Mouse (Mus musculus) heart, embryonic 16.5 days (tissue): ENCODE results near the gene Bpifb6. TPM values are rescaled to one million over a fixed set of nuclear protein-coding genes. Genes with fewer than 3 reads are reported as not detected.

ENCODE experiments used
- ATAC-seq: fragments of 200-750 bp; cut with Nextera tagmentation; replicated peaks from 2 replicates; pipeline ENCODE4 v1.8.0; 2017; ENCODE audit warnings: moderate number of reproducible peaks; ENCODE audit not compliant: insufficient read depth, low FRiP score; ENCODE audit errors: extremely low read depth
- H3K27ac ChIP-seq: fragments of 300-500 bp; sonication (generic); 2 replicates; pipeline ENCODE4 v1.5.1; 2014; ENCODE audit warnings: mild to moderate bottlenecking, low read length, control low read depth, moderate library complexity
- H3K27me3 ChIP-seq: fragments of 300-500 bp; sonication (generic); 2 replicates; pipeline ENCODE4 v1.6.1; 2014; ENCODE audit warnings: low read length, mixed read lengths; ENCODE audit not compliant: control insufficient read depth, insufficient read depth
- H3K36me3 ChIP-seq: fragments of 300-500 bp; sonication (generic); 2 replicates; pipeline ENCODE4 v1.6.1; 2014; ENCODE audit not compliant: control insufficient read depth, insufficient read depth
- H3K4me1 ChIP-seq: fragments of 300-500 bp; sonication (generic); 2 replicates; pipeline ENCODE4 v1.6.1; 2014; ENCODE audit warnings: low read length, mixed read lengths; ENCODE audit not compliant: control insufficient read depth, insufficient read depth
- H3K4me2 ChIP-seq: fragments of 300-500 bp; sonication (generic); 2 replicates; pipeline ENCODE4 v1.6.1; 2014; ENCODE audit warnings: low read depth, mild to moderate bottlenecking, control low read depth, low read length
- H3K4me3 ChIP-seq: fragments of 300-500 bp; sonication (generic); 2 replicates; pipeline ENCODE4 v1.5.1; 2014; ENCODE audit warnings: mild to moderate bottlenecking, control low read depth, low read length
- H3K9ac ChIP-seq: fragments of 300-500 bp; sonication (generic); 2 replicates; pipeline ENCODE4 v1.6.1; 2014; ENCODE audit warnings: low read length, control low read depth
- H3K9me3 ChIP-seq: fragments of 300-500 bp; sonication (generic); replicated peaks from 2 replicates; pipeline ENCODE4 v1.6.1; 2016; ENCODE audit warnings: low read length; ENCODE audit not compliant: control insufficient read depth
- WGBS: fragments of 180-500 bp; shearing (Covaris S2); extraction: QIAGEN DNeasy Blood & Tissue Kit; methylation state at CpG from one replicate; pipeline ENCODE4 v1.1.7; 2014; 5-methylcytosine and 5-hydroxymethylcytosine counted together
- polyA plus RNA-seq: library from polyadenylated mRNA; unstranded; fragments of >200 nt; fragmentation: Nextera tagmentation; extraction: Ambion mirVana; gene quantifications from 2 replicates; pipeline ENCODE4 v1.2.1, GENCODE M21; 2015

Gene Bpifb6
- not detected in 2 replicates for polyA plus RNA-seq

DNA sequence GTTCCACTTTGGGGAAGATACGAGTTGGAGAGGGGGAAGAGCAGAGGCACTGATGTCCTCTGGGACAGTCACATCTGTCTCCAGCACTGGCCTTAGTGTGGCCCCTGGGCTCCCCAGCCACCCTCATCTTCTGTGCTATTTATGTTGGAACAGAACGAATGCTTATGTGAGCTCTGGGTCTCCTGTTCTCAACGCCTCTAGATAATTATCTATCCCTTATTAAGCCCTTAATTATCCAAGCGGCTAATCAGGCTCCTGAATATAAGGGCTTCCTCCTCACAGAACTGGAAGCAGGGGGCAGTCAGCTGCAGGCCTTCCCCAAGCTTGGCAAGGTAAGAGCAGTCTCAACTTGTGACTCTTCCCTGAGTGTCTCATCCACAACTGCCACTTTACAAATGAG is at the start of gene Bpifb6:
Gene Bpifb6, plus strand, starts transcription at position 301 of the 400 bp plus-strand sequence.
- Histone ChIP-seq H3K36me3 (no peaks in the 10 kb centered on the region), H3K4me3 (no peak within 1 kb of the TSS), H3K4me2 (no peak within 1 kb of the TSS), H3K27me3 (no peaks in the 10 kb centered on the region), H3K4me1 (no peaks in the 10 kb centered on the region), H3K9me3 (no peaks in the 10 kb centered on the region), H3K27ac (no peak within 1 kb of the TSS), H3K9ac (no peak within 1 kb of the TSS)
- 68% methylated on average over 4 of the region's 4 CpGs for WGBS
- ATAC-seq, result no peak

DNA sequence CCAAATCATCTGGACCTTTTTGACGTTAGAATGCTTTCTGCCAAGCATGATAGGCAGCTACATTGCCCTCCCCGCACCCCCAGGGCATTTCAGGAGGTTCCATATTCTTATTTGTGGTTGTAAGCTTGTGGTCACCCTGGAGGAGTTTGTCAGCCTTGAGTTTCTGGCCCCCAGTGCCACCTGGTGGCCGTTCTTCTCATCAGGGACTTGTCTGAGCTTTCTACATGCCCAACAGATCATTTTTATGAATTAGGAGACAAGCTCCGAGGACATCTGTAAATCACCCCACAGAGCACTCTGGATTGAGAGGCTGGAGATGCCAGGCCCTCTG is 49.2 kb upstream of the Bpifb6 start:
- Histone ChIP-seq H3K9me3 (no peaks in the 10 kb centered on the region; the same call in 1 of the 2 replicates), H3K27me3 (no peaks in the 10 kb centered on the region), H3K4me2 (no peak overlapping the region), H3K27ac (no peak overlapping the region), H3K4me3 (no peak overlapping the region), H3K9ac (no peak overlapping the region), H3K36me3 (no peaks in the 10 kb centered on the region), H3K4me1 (no peaks in the 10 kb centered on the region)
- ATAC-seq, result no peak
- whole genome bisulfite sequencing, result 40% methylated on average over 4 of the region's 4 CpGs

GRCm38 (mm10) chr2:153853544-153853943 is 46.6 kb upstream of the Bpifb6 start:
- Histone ChIP-seq H3K4me1 (no peaks in the 10 kb centered on the region), H3K9ac (no peak overlapping the region), H3K9me3 (no peaks in the 10 kb centered on the region; the same call in 1 of the 2 replicates), H3K4me2 (no peak overlapping the region), H3K27me3 (no peaks in the 10 kb centered on the region), H3K27ac (no peak overlapping the region), H3K4me3 (no peak overlapping the region), H3K36me3 (no peaks in the 10 kb centered on the region)
- ATAC-seq, result no peak; the same call in 1 of the 2 replicates
- 15% methylated on average over 4 of the region's 5 CpGs for WGBS

GRCm38 (mm10) chr2:153859581-153859980 is 40.6 kb upstream of the Bpifb6 start:
- 59% methylated on average over 2 of the region's 2 CpGs for WGBS
- H3K4me3 ChIP-seq, result no peak overlapping the region
- no peaks in the 10 kb centered on the region for H3K36me3 ChIP-seq
- ATAC-seq, result no peak
- H3K27ac ChIP-seq, result no peak overlapping the region
- no peaks in the 10 kb centered on the region for H3K9me3 ChIP-seq
- no peaks in the 10 kb centered on the region for H3K4me1 ChIP-seq
- H3K4me2 ChIP-seq, result no peak overlapping the region
- H3K27me3 ChIP-seq, result no peaks in the 10 kb centered on the region; the same call in 1 of the 2 replicates
- no peak overlapping the region for H3K9ac ChIP-seq

DNA sequence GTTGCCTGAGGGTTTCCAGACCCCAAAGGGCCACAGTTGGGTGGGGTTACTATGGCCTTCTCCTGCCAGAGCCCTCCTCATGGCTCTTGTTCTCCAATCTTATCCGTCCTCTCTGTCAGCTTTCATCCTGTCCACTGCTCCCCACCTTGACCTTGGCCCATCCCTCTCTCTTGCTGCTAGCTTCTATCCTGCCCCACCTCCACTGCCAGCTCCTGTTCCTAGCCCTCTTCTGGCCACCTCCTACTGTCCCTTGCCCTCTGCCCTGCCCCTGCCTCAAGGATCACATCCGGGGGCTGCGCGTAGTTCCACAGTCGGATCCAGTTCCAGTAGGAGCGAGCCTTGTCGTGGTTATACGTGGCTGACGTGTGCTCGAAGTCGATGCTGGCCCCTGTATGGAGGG is 39.9 kb upstream of the Bpifb6 start:
- no peak overlapping the region for H3K4me3 ChIP-seq
- H3K9ac ChIP-seq, result no peak overlapping the region
- no peaks in the 10 kb centered on the region for H3K4me1 ChIP-seq
- H3K9me3 ChIP-seq, result no peaks in the 10 kb centered on the region
- no peak overlapping the region for H3K27ac ChIP-seq
- H3K36me3 ChIP-seq, result no peaks in the 10 kb centered on the region
- WGBS, result 87% methylated on average over 11 of the region's 11 CpGs
- H3K4me2 ChIP-seq, result no peak overlapping the region
- no peaks in the 10 kb centered on the region; the same call in 1 of the 2 replicates for H3K27me3 ChIP-seq
- no peak for ATAC-seq

GRCm38 (mm10) chr2:153860715-153861114 is 39.5 kb upstream of the Bpifb6 start:
- 39% methylated on average over 3 of the region's 3 CpGs for WGBS
- Histone ChIP-seq H3K4me1 (no peaks in the 10 kb centered on the region), H3K27me3 (no peaks in the 10 kb centered on the region; the same call in 1 of the 2 replicates), H3K4me2 (no peak overlapping the region), H3K9me3 (no peaks in the 10 kb centered on the region), H3K36me3 (no peaks in the 10 kb centered on the region), H3K27ac (no peak overlapping the region), H3K9ac (no peak overlapping the region), H3K4me3 (no peak overlapping the region)
- ATAC-seq, result no peak

DNA sequence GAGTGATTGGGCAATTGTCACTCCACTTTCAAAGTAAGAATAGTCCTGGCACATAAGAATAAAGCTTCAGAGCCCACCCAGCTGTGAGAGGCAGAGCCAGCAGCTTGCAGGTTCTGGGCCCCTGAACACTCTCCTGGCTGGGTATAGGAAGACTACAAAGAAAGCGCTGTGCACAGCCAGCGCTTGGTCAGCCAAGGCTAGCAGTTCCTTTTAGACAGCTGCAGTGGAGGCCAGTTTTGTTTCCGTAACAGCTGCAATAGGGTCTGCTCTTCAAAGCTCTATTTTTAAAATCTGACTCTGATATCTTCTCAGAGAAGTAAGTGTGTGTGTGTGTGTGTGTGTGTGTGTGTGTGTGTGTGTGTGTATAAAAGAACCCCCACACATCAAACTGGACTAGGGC is 38.2 kb upstream of the Bpifb6 start:
- H3K9me3 ChIP-seq, result no peaks in the 10 kb centered on the region
- no peak for ATAC-seq
- H3K36me3 ChIP-seq, result no peaks in the 10 kb centered on the region
- H3K4me3 ChIP-seq, result no peak overlapping the region
- no peak overlapping the region for H3K4me2 ChIP-seq
- H3K27me3 ChIP-seq, result no peaks in the 10 kb centered on the region; the same call in 1 of the 2 replicates
- no peak overlapping the region for H3K9ac ChIP-seq
- WGBS, result 62% methylated on average over 3 of the region's 3 CpGs
- no peak overlapping the region for H3K27ac ChIP-seq
- no peaks in the 10 kb centered on the region for H3K4me1 ChIP-seq

- 77% methylated on average over 4 of the region's 4 CpGs for WGBS
- H3K36me3 ChIP-seq, result no peaks in the 10 kb centered on the region
- H3K9ac ChIP-seq, result no peak within 1 kb of the TSS
- H3K4me3 ChIP-seq, result no peak within 1 kb of the TSS
- no peaks in the 10 kb centered on the region for H3K9me3 ChIP-seq
- no peaks in the 10 kb centered on the region for H3K27me3 ChIP-seq
- H3K27ac ChIP-seq, result no peak within 1 kb of the TSS
- no peaks in the 10 kb centered on the region for H3K4me1 ChIP-seq
- ATAC-seq, result no peak
- no peak within 1 kb of the TSS for H3K4me2 ChIP-seq
Measured at GRCm38 (mm10) chr2:153870984-153871383, 29.2 kb upstream of the Bpifb6 start, which contains the start of gene Sun5. TSS of gene Sun5 (minus strand) at chr2:153871084.

DNA sequence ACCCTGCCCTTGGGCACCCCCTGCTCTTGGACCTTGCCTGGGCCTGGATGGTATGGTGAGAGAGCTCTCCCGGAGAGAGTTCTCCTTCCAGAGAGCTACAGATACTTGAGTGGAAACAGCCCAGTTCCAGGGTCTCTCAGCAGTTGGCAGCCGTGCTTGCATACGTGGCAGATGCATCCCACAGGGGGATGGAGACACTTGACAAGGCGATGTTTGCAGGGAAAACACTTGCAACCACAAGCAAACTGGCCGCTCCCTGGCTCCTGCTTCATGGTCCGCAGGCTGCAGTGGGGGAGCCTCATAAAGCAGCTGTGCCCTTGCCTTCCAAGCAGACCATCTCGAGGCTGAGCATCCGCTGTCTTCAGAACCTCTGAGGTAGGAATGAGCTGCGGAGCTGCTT is 25.4 kb upstream of the Bpifb6 start, which contains the start of gene Bpifb2:
Gene Bpifb2, plus strand, starts transcription at position 301 of the 400 bp plus-strand sequence.
- H3K36me3 ChIP-seq, result no peaks in the 10 kb centered on the region
- 58% methylated on average over 9 of the region's 9 CpGs for WGBS
- no peaks in the 10 kb centered on the region for H3K27me3 ChIP-seq
- no peak within 1 kb of the TSS for H3K4me3 ChIP-seq
- H3K4me2 ChIP-seq, result no peak within 1 kb of the TSS
- H3K9me3 ChIP-seq, result no peaks in the 10 kb centered on the region
- ATAC-seq, result no peak
- no peaks in the 10 kb centered on the region for H3K4me1 ChIP-seq
- H3K27ac ChIP-seq, result no peak within 1 kb of the TSS
- H3K9ac ChIP-seq, result no peak within 1 kb of the TSS
